Mouse (Mus musculus) MEL (cell line): ENCODE measurements at regions not wholly inside any gene's neighbourhood (a gene's known extent, or its start where the extent isn't known, plus 50 kb on each side); places are given as distances from the start of the nearest gene placed in this dataset.

Experiments used
- CTCF ChIP-seq, 3 experiments: IDR thresholded peaks in 2 of 3; conservative IDR thresholded peaks in 1 of 3; 2 replicates each; pipeline ENCODE4 v1.5.1; 2011 to 2012; ENCODE audit warnings: low read length in 3 of 3, low read depth in 2 of 3, mild to moderate bottlenecking in 2 of 3, improper control_type of control experiment in 1 of 3, inconsistent platforms in 1 of 3, mixed read lengths in 1 of 3, moderate library complexity in 1 of 3; ENCODE audit not compliant: control insufficient read depth in 1 of 3, insufficient read depth in 1 of 3, poor library complexity in 1 of 3, severe bottlenecking in 1 of 3
- E2F4 ChIP-seq: IDR thresholded peaks from 2 replicates; pipeline ENCODE4 v1.6.1; 2011; ENCODE audit warnings: low read depth, low read length, improper control_type of control experiment, borderline replicate concordance
- EP300 ChIP-seq, 2 experiments: IDR thresholded peaks; 2 replicates each; pipeline ENCODE4 v1.6.1; 2011; ENCODE audit warnings: improper control_type of control experiment in 2 of 2, low read length in 2 of 2, low read depth in 1 of 2, mild to moderate bottlenecking in 1 of 2
- GATA1 ChIP-seq: IDR thresholded peaks from 2 replicates; pipeline ENCODE4 v1.6.1; 2011; ENCODE audit warnings: low read depth, low read length, improper control_type of control experiment
- POLR2A ChIP-seq, 2 experiments: IDR thresholded peaks; 2 replicates each; pipeline ENCODE4 v1.6.1; 2011 to 2012; ENCODE audit warnings: low read length in 2 of 2, mild to moderate bottlenecking in 2 of 2, control low read depth in 1 of 2, improper control_type of control experiment in 1 of 2, low read depth in 1 of 2, moderate library complexity in 1 of 2; ENCODE audit not compliant: control insufficient read depth in 1 of 2, insufficient read depth in 1 of 2, poor library complexity in 1 of 2
- POLR2AphosphoS5 ChIP-seq: IDR thresholded peaks from 2 replicates; pipeline ENCODE4 v1.6.1; 2012; ENCODE audit warnings: low read depth, borderline replicate concordance, mild to moderate bottlenecking, inconsistent platforms, low read length, moderate library complexity, mixed read lengths
- TCF12 ChIP-seq: IDR thresholded peaks from 2 replicates; pipeline ENCODE4 v1.6.1; 2014; ENCODE audit warnings: low read depth, mild to moderate bottlenecking, inconsistent platforms, low read length, improper control_type of control experiment, moderate library complexity
- ZMIZ1 ChIP-seq: IDR thresholded peaks from 2 replicates; pipeline ENCODE4 v1.6.1; 2012; ENCODE audit warnings: low read depth, mild to moderate bottlenecking, inconsistent platforms, low read length, improper control_type of control experiment, moderate library complexity
- ZNF384 ChIP-seq: IDR thresholded peaks from 2 replicates; pipeline ENCODE4 v1.6.1; 2012; ENCODE audit warnings: low read depth, mild to moderate bottlenecking, inconsistent platforms, low read length, improper control_type of control experiment

GRCm38 (mm10) chr17:82999710-83000109, 215.4 kb upstream of the Pkdcc start:
- TF ChIP-seq CTCF (IDR thresholded peaks at IDR 0.05 in 2 of 3, conservative IDR thresholded peaks at IDR 0.05 in 1 of 3; ENCODE audit: control insufficient read depth in 1 of 3, insufficient read depth in 1 of 3, low read depth in 2 of 3, low read length in 3 of 3, poor library complexity in 1 of 3, severe bottlenecking in 1 of 3) (no peak), EP300 (IDR thresholded peaks at IDR 0.05; ENCODE audit: low read depth in 1 of 2, low read length in 2 of 2) (no peak), E2F4 (no peak), GATA1 (no peak), TCF12 (no peak), POLR2A (IDR thresholded peaks at IDR 0.05; ENCODE audit: control insufficient read depth in 1 of 2, insufficient read depth in 1 of 2, low read depth in 1 of 2, low read length in 2 of 2, poor library complexity in 1 of 2) (no peak), POLR2AphosphoS5 (no peak), ZNF384 (no peak), ZMIZ1 (no peak)
